Mouse (Mus musculus): Measurements from ENCODE around the gene Gm44805. TPM values are rescaled to one million over a fixed set of nuclear protein-coding genes. Genes with fewer than 3 reads are reported as not detected.

The Gm44805 gene
- polyA plus RNA-seq, 1 experiment from 2014 or later, result not detected

DNA sequence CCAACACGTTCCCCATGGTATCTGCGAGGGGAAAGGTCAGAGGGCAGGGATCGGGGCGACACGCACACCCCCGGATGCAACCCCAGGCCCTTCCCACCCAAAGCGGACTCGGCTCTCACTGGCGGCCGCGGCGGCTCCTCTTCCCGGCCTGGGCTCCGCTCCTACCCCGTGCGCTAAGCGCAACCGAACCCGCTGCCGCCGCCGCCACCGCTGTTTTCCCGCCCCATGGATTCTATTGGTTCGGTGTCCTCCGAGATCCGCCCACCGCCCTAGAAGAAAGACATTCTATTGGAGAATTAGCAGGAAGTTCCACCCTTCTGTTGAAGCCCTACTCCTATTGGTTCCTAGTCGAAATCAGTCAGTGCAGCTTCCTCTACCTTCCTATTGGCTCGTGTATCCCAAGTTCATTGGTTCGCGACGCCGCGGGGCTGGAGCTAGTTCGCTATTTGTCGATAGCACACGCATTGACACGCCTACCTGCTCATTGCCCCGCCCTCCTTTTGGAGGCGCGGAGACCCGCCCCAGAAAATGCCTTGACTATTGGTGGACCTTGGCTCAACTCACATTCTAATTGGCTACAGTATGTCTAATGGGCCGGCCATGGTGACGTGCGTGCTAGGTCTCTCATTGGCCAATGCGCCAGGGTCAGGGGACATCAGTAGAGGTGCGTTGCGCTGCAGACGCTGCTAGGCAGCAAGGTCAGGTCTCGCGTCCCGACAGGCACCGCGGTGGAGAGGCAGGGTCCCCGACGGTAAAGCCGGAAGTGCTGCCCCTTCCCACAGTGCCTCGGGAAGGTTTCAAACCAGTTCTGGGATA lies 34.2 kb upstream of the Gm44805 start, which contains the start of gene Tomm40:
Gene Tomm40, minus strand, starts transcription at position 200 of the 816 bp plus-strand sequence.
- ATAC-seq, result peak; percentile 97
- Histone ChIP-seq H3K36me3 (ENCODE audit: control insufficient read depth, insufficient read depth) (peaks cover 1% of the 10 kb centered on the region; the same call in 1 of the 2 replicates), H3K27ac (ENCODE audit: low read length) (peak within 1 kb of the TSS; percentile 91), H3K9me3 (ENCODE audit: control insufficient read depth, low read length) (no peaks in the 10 kb centered on the region), H3K9ac (replicated peaks; ENCODE audit: low read depth, low read length) (peak within 1 kb of the TSS; percentile 90), H3K27me3 (replicated peaks; ENCODE audit: control insufficient read depth, insufficient read depth, low read length) (no peaks in the 10 kb centered on the region), H3K4me1 (replicated peaks; ENCODE audit: control insufficient read depth, insufficient read depth, low read length) (peaks cover 17% of the 10 kb centered on the region), H3K4me3 (replicated peaks; ENCODE audit: low read length) (peak within 1 kb of the TSS; percentile 94), H3K4me2 (ENCODE audit: low read length) (peak within 1 kb of the TSS; percentile 96)
- under 1% methylated on average over 56 of the region's 59 CpGs for WGBS

DNA sequence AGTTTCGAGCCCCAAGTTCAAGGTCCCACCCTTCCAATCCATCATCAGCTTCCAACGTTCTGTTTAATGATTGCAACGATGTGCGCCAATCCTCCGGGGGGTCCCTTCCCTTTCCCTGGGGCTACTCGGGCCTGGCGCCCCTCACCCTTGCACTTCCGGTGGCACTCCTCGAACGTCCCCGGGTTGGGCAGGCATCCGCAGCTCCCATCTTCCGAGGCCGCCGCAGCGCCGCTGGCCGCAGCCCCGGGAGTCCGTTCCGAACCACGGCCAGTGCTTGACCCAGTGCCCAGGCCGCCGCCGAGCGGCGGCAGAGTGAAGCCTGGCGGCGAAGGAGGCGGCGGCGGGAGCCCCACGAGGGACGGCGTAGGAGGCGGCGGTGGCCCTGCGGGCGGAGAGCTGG lies 33.6 kb upstream of the Gm44805 start:
- H3K36me3 ChIP-seq (ENCODE audit: control insufficient read depth, insufficient read depth), result peaks cover 3% of the 10 kb centered on the region; the same call in 1 of the 2 replicates
- WGBS, result under 1% methylated on average over 39 of the region's 39 CpGs
- H3K27ac ChIP-seq (ENCODE audit: low read length), result peak overlapping the region; percentile 62
- ATAC-seq, result no peak
- no peaks in the 10 kb centered on the region for H3K9me3 ChIP-seq (ENCODE audit: control insufficient read depth, low read length)
- peaks cover 17% of the 10 kb centered on the region for H3K4me1 ChIP-seq (replicated peaks; ENCODE audit: control insufficient read depth, insufficient read depth, low read length)
- H3K4me3 ChIP-seq (replicated peaks; ENCODE audit: low read length), result peak overlapping the region; percentile 94
- H3K4me2 ChIP-seq (ENCODE audit: low read length), result peak overlapping the region; percentile 96
- peak overlapping the region; percentile 90 for H3K9ac ChIP-seq (replicated peaks; ENCODE audit: low read depth, low read length)
- no peaks in the 10 kb centered on the region for H3K27me3 ChIP-seq (replicated peaks; ENCODE audit: control insufficient read depth, insufficient read depth, low read length)

DNA sequence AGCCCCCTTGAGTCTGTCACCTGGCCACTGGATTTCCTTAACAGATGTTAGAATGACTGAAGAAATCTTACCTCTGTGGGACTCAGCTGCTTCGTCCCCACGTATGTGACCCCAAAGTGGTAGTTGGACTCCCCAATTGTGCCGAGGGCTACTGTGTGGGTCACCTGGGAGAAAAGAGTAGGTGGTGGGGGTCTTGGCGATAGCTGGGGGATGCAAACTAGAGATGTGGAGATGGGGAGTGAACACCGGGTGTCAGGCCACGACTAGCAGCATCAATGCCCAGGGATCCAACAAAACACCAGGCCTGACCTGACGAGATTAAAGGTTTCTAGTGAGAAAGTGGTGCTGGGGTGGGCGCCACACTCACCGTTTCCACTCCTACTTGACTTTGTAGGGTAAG lies 32.4 kb upstream of the Gm44805 start:
- WGBS, result 87% methylated on average over 9 of the region's 9 CpGs

DNA sequence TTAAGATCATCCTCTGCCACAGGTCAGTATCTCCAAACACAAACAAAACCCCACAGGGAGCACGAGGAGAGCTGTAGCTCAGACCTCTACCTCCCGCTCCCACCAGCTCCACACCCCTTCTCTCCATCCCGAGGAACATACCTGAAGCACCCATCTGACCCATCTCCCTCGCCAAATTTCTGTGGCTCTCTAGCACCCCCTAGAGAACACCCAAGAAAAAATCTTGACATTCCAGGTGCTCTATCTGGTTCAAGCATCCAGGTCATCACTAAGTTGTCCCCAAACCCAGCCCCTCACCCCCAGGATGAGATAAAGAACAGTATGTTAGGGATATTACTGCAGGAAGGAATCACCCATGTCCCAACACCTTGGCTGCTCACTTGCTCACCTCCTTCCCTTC lies 32.0 kb upstream of the Gm44805 start:
- ATAC-seq, result no peak
- WGBS, result 57% methylated on average over 4 of the region's 4 CpGs

More for the DNA sequence above, 32.4 kb upstream of the Gm44805 start:
- ATAC-seq, result no peak
- Histone ChIP-seq H3K4me1 (replicated peaks; ENCODE audit: control insufficient read depth, insufficient read depth, low read length) (peaks cover 17% of the 10 kb centered on the region), H3K9me3 (ENCODE audit: control insufficient read depth, low read length) (no peaks in the 10 kb centered on the region), H3K36me3 (ENCODE audit: control insufficient read depth, insufficient read depth) (peaks cover 8% of the 10 kb centered on the region; the same call in 1 of the 2 replicates), H3K4me3 (replicated peaks; ENCODE audit: low read length) (no peak overlapping the region), H3K4me2 (ENCODE audit: low read length) (no peak overlapping the region), H3K27me3 (replicated peaks; ENCODE audit: control insufficient read depth, insufficient read depth, low read length) (no peaks in the 10 kb centered on the region), H3K27ac (ENCODE audit: low read length) (no peak overlapping the region), H3K9ac (replicated peaks; ENCODE audit: low read depth, low read length) (no peak overlapping the region)

DNA sequence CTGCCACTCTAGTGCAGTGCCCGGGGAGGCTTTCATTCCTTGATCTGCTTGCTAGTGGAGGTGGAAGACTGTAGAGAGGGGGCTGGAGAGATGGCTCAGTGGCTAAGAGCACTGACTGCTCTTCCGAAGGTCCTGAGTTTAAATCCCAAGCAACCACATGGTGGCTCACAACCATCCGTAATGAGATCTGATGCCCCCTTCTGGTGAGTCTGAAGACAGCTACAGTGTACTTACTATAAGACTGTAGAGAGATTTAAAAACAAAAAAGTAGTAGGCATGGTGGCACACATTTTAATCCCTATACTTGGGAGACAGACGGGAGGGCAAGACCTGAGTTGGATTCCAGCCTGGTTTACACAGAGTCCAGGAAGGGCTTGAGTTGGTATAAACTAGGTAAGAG lies 31.2 kb upstream of the Gm44805 start:
- no peak for ATAC-seq
- H3K9ac ChIP-seq (replicated peaks; ENCODE audit: low read depth, low read length), result no peak overlapping the region
- no peak overlapping the region for H3K27ac ChIP-seq (ENCODE audit: low read length)
- peaks cover 11% of the 10 kb centered on the region; the same call in 1 of the 2 replicates for H3K36me3 ChIP-seq (ENCODE audit: control insufficient read depth, insufficient read depth)
- H3K4me3 ChIP-seq (replicated peaks; ENCODE audit: low read length), result no peak overlapping the region
- H3K4me2 ChIP-seq (ENCODE audit: low read length), result no peak overlapping the region
- no peaks in the 10 kb centered on the region for H3K27me3 ChIP-seq (replicated peaks; ENCODE audit: control insufficient read depth, insufficient read depth, low read length)
- H3K4me1 ChIP-seq (replicated peaks; ENCODE audit: control insufficient read depth, insufficient read depth, low read length), result peaks cover 17% of the 10 kb centered on the region
- H3K9me3 ChIP-seq (ENCODE audit: control insufficient read depth, low read length), result no peaks in the 10 kb centered on the region
- WGBS, result 72% methylated on average over 4 of the region's 4 CpGs

More for the DNA sequence above, 32.0 kb upstream of the Gm44805 start:
- H3K4me1 ChIP-seq (replicated peaks; ENCODE audit: control insufficient read depth, insufficient read depth, low read length), result peaks cover 17% of the 10 kb centered on the region
- no peaks in the 10 kb centered on the region for H3K9me3 ChIP-seq (ENCODE audit: control insufficient read depth, low read length)
- H3K4me2 ChIP-seq (ENCODE audit: low read length), result no peak overlapping the region
- H3K27ac ChIP-seq (ENCODE audit: low read length), result no peak overlapping the region
- H3K9ac ChIP-seq (replicated peaks; ENCODE audit: low read depth, low read length), result no peak overlapping the region
- H3K36me3 ChIP-seq (ENCODE audit: control insufficient read depth, insufficient read depth), result peaks cover 8% of the 10 kb centered on the region; the same call in 1 of the 2 replicates
- H3K27me3 ChIP-seq (replicated peaks; ENCODE audit: control insufficient read depth, insufficient read depth, low read length), result no peaks in the 10 kb centered on the region
- H3K4me3 ChIP-seq (replicated peaks; ENCODE audit: low read length), result no peak overlapping the region

DNA sequence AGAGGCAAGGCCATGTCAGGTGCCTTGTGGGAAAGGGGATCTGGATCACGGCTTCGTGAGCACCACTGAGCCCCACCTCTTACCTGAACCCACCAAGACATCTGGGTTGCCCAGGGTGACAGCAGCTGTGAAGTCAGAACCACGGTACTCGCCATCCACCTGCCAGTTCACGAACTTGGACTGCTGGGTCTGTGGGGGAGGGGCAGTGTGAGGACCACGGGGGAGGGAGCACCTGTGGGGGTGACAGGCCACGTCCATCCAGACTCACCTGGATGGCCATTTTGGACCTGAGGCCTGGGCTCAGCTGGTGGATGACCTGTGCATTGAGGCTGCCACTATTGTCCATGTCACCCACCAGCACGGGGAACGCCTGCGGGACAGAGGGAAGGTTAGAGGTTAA lies 29.4 kb upstream of the Gm44805 start:
- WGBS, result 94% methylated on average over 10 of the region's 10 CpGs
- no peak for ATAC-seq

DNA sequence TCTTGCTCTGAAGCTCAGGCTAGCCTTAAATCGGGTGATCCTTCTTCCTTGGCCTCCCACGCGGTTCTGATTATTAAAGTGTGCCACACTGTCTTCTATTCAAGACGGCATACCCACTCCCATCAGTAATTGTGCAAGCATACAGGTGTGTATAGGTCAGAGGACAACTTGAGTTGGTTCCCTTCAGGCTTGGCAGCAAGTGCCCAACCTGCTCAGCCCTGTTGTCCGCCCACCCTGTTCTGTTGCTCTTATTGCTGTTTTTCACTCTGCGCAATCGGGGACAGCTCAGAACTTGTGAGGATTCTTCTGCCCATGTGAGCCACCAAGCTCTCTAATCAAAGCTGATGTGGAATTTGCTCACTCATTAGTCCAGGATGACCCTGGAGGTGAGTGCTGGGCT lies 24.0 kb upstream of the Gm44805 start:
- Histone ChIP-seq H3K4me3 (replicated peaks; ENCODE audit: low read length) (no peak overlapping the region), H3K27ac (ENCODE audit: low read length) (no peak overlapping the region), H3K9ac (replicated peaks; ENCODE audit: low read depth, low read length) (no peak overlapping the region), H3K4me1 (replicated peaks; ENCODE audit: control insufficient read depth, insufficient read depth, low read length) (no peaks in the 10 kb centered on the region), H3K9me3 (ENCODE audit: control insufficient read depth, low read length) (no peaks in the 10 kb centered on the region), H3K36me3 (ENCODE audit: control insufficient read depth, insufficient read depth) (peaks cover 12% of the 10 kb centered on the region; the same call in 1 of the 2 replicates), H3K27me3 (replicated peaks; ENCODE audit: control insufficient read depth, insufficient read depth, low read length) (no peaks in the 10 kb centered on the region), H3K4me2 (ENCODE audit: low read length) (no peak overlapping the region)
- WGBS, result 96% methylated on average over 7 of the region's 7 CpGs
- ATAC-seq, result no peak

More for the DNA sequence above, 29.4 kb upstream of the Gm44805 start:
- H3K4me2 ChIP-seq (ENCODE audit: low read length), result no peak overlapping the region
- H3K36me3 ChIP-seq (ENCODE audit: control insufficient read depth, insufficient read depth), result peaks cover 14% of the 10 kb centered on the region; the same call in 1 of the 2 replicates
- no peak overlapping the region for H3K4me3 ChIP-seq (replicated peaks; ENCODE audit: low read length)
- H3K27me3 ChIP-seq (replicated peaks; ENCODE audit: control insufficient read depth, insufficient read depth, low read length), result no peaks in the 10 kb centered on the region
- no peaks in the 10 kb centered on the region for H3K9me3 ChIP-seq (ENCODE audit: control insufficient read depth, low read length)
- peaks cover 9% of the 10 kb centered on the region for H3K4me1 ChIP-seq (replicated peaks; ENCODE audit: control insufficient read depth, insufficient read depth, low read length)
- no peak overlapping the region for H3K9ac ChIP-seq (replicated peaks; ENCODE audit: low read depth, low read length)
- H3K27ac ChIP-seq (ENCODE audit: low read length), result no peak overlapping the region

DNA sequence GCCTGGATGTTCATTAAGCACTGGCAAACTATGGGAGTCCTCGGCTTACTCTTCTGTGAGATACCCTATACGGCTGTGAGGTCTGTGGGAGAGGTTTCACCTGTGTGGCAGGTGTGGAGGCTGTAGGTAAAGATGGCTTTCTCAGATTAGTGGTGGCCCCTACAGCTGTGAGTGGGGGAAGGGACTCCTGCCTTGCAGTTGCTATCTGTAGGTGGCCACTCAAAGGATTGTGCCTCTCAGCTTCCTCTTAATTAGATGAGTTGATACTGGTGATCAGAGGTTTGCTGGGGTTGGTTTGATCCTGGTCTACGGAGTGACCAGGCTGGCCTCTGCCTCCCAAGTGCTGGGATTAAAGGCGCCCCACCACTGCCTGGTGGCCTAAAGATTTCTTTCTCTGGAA lies 23.3 kb upstream of the Gm44805 start:
- Histone ChIP-seq H3K4me2 (ENCODE audit: low read length) (no peak overlapping the region), H3K27me3 (replicated peaks; ENCODE audit: control insufficient read depth, insufficient read depth, low read length) (no peaks in the 10 kb centered on the region), H3K36me3 (ENCODE audit: control insufficient read depth, insufficient read depth) (peaks cover 12% of the 10 kb centered on the region; the same call in 1 of the 2 replicates), H3K27ac (ENCODE audit: low read length) (no peak overlapping the region), H3K4me3 (replicated peaks; ENCODE audit: low read length) (no peak overlapping the region), H3K4me1 (replicated peaks; ENCODE audit: control insufficient read depth, insufficient read depth, low read length) (peaks cover 1% of the 10 kb centered on the region), H3K9ac (replicated peaks; ENCODE audit: low read depth, low read length) (no peak overlapping the region), H3K9me3 (ENCODE audit: control insufficient read depth, low read length) (no peaks in the 10 kb centered on the region)
- no peak for ATAC-seq
- 95% methylated on average over 4 of the region's 4 CpGs for whole genome bisulfite sequencing

DNA sequence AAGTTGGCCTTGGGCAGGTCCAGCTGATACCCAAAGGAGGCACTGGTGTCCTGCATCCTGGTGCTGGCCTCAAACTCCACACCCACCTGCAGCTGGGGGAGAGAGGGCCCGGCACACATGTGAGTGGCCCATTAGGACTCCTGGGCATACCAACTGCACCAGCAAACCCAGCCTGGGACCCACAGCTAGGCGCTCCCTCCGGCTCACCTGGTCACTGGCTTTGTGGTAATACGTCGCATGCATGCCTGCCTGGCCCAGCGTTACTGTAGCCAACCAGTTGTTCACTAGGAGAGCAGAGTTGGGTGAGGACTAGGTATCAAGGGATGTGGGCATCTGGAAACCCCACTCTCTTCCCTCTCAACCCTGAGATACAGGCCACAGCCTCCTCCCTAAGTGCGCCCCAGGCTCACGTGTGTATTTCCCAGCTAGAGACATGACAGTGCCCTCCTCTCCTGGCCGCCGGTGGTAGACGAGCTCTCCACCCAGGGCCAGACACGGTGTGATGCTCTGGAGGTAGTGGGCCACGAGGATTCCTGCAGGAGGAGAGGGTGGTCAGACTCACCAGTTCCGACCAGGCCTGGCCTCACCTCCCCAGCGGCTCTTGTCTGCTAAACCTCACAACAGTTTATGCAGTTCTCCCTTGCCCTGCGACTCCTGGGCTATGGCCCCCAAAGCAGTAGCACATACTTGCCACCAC lies 21.8 kb upstream of the Gm44805 start:
- Histone ChIP-seq H3K9ac (replicated peaks; ENCODE audit: low read depth, low read length) (no peak overlapping the region), H3K27me3 (replicated peaks; ENCODE audit: control insufficient read depth, insufficient read depth, low read length) (no peaks in the 10 kb centered on the region), H3K36me3 (ENCODE audit: control insufficient read depth, insufficient read depth) (peaks cover 5% of the 10 kb centered on the region; the same call in 1 of the 2 replicates), H3K4me2 (ENCODE audit: low read length) (no peak overlapping the region), H3K4me3 (replicated peaks; ENCODE audit: low read length) (no peak overlapping the region), H3K9me3 (ENCODE audit: control insufficient read depth, low read length) (no peaks in the 10 kb centered on the region), H3K4me1 (replicated peaks; ENCODE audit: control insufficient read depth, insufficient read depth, low read length) (peaks cover 13% of the 10 kb centered on the region), H3K27ac (ENCODE audit: low read length) (no peak overlapping the region)
- WGBS, result 94% methylated on average over 16 of the region's 16 CpGs
- ATAC-seq, result no peak
